Mouse (Mus musculus) intestine, embryonic 14.5 days (tissue): Measurements from ENCODE around the gene 1810013L24Rik. TPM values are rescaled to one million over a fixed set of nuclear protein-coding genes. Genes with fewer than 3 reads are reported as not detected.

Source experiments
- ATAC-seq: fragments of 200-750 bp; cut with Nextera tagmentation; replicated peaks from 2 replicates; pipeline ENCODE4 v1.8.0; 2017; ENCODE audit warnings: low read depth, moderate number of reproducible peaks, moderate TSS enrichment, moderate library complexity; ENCODE audit not compliant: low FRiP score, low TSS enrichment
- DNase-seq: peaks from one replicate; pipeline ENCODE4 v3.0.0-alpha.2; 2018; ENCODE audit warnings: low spot score
- H3K27ac ChIP-seq: fragments of 300-500 bp; sonication (generic); 2 replicates; pipeline ENCODE4 v1.5.1; 2014; ENCODE audit warnings: low read depth, mild to moderate bottlenecking, control low read depth
- H3K27me3 ChIP-seq: fragments of 300-500 bp; sonication (generic); replicated peaks from 2 replicates; pipeline ENCODE4 v1.6.1; 2014; ENCODE audit warnings: low read length, control low read depth; ENCODE audit not compliant: control insufficient read depth, insufficient read depth
- H3K36me3 ChIP-seq: fragments of 300-500 bp; sonication (generic); 2 replicates; pipeline ENCODE4 v1.6.1; 2014; ENCODE audit warnings: low read length, control low read depth; ENCODE audit not compliant: control insufficient read depth, insufficient read depth
- H3K4me1 ChIP-seq: fragments of 300-500 bp; sonication (generic); replicated peaks from 2 replicates; pipeline ENCODE4 v1.6.1; 2014; ENCODE audit warnings: low read length, control low read depth, mixed read lengths; ENCODE audit not compliant: control insufficient read depth, insufficient read depth
- H3K4me2 ChIP-seq: fragments of 300-500 bp; sonication (generic); 2 replicates; pipeline ENCODE4 v1.6.1; 2014; ENCODE audit warnings: low read length
- H3K4me3 ChIP-seq: fragments of 300-500 bp; sonication (generic); 2 replicates; pipeline ENCODE4 v1.5.1; 2014; ENCODE audit warnings: low read depth, low read length, control low read depth, mixed read lengths
- H3K9ac ChIP-seq: fragments of 300-500 bp; sonication (generic); 2 replicates; pipeline ENCODE4 v1.6.1; 2014; ENCODE audit warnings: mild to moderate bottlenecking, low read length
- H3K9me3 ChIP-seq: fragments of 300-500 bp; sonication (generic); 2 replicates; pipeline ENCODE4 v1.6.1; 2016; ENCODE audit warnings: low read length, control low read depth; ENCODE audit not compliant: control insufficient read depth
- WGBS: fragments of 180-500 bp; shearing (Covaris S2); extraction: QIAGEN DNeasy Blood & Tissue Kit; methylation state at CpG from one replicate; pipeline ENCODE4 v1.1.7; 2014; 5-methylcytosine and 5-hydroxymethylcytosine counted together
- polyA plus RNA-seq: library from polyadenylated mRNA; unstranded; fragments of >200 nt; fragmentation: Nextera tagmentation; extraction: Ambion mirVana; gene quantifications from 2 replicates; pipeline ENCODE4 v1.2.1, GENCODE M21; 2014

Gene 1810013L24Rik
- polyA plus RNA-seq, 1 experiment from 2014 or later: 14.3 TPM

- no peak overlapping the region for H3K4me3 ChIP-seq
- no peaks in the 10 kb centered on the region for H3K27me3 ChIP-seq
- H3K4me2 ChIP-seq: no peak overlapping the region
- H3K27ac ChIP-seq: no peak overlapping the region
- DNase-seq (no peak), ATAC-seq (no peak)
- no peaks in the 10 kb centered on the region for H3K4me1 ChIP-seq
- 89% methylated on average over 3 of the region's 3 CpGs for WGBS
- H3K9ac ChIP-seq: no peak overlapping the region
- no peaks in the 10 kb centered on the region for H3K9me3 ChIP-seq
- peaks cover 69% of the 10 kb centered on the region for H3K36me3 ChIP-seq
Observed at GRCm38 (mm10) chr16:8843580-8844175, 13.8 kb downstream of the 1810013L24Rik start.

- H3K27ac ChIP-seq: no peak overlapping the region
- no peak overlapping the region for H3K4me2 ChIP-seq
- no peak for ATAC-seq
- no peaks in the 10 kb centered on the region for H3K4me1 ChIP-seq
- no peaks in the 10 kb centered on the region for H3K27me3 ChIP-seq
- no peak overlapping the region for H3K4me3 ChIP-seq
- DNase-seq: no peak
- 80% methylated on average over 4 of the region's 4 CpGs for WGBS
- H3K9me3 ChIP-seq: no peaks in the 10 kb centered on the region
- no peak overlapping the region for H3K9ac ChIP-seq
- peaks cover 68% of the 10 kb centered on the region for H3K36me3 ChIP-seq
Observed at GRCm38 (mm10) chr16:8845986-8846385, 16.1 kb downstream of the 1810013L24Rik start.

GRCm38 (mm10) chr16:8848309-8849068 lies 18.6 kb downstream of the 1810013L24Rik start:
- WGBS: 83% methylated on average over 4 of the region's 4 CpGs
- Histone ChIP-seq H3K4me2 (no peak overlapping the region), H3K4me3 (no peak overlapping the region), H3K27ac (no peak overlapping the region), H3K9ac (no peak overlapping the region), H3K27me3 (no peaks in the 10 kb centered on the region), H3K9me3 (no peaks in the 10 kb centered on the region), H3K4me1 (no peaks in the 10 kb centered on the region), H3K36me3 (peaks cover 66% of the 10 kb centered on the region)
- DNase-seq: no peak
- no peak for ATAC-seq

- no peak for ATAC-seq
- no peak overlapping the region for H3K4me2 ChIP-seq
Observed at GRCm38 (mm10) chr16:8849929-8850328, 20.0 kb downstream of the 1810013L24Rik start.

GRCm38 (mm10) chr16:8855143-8855542 lies 25.2 kb downstream of the 1810013L24Rik start:
- 94% methylated on average over 2 of the region's 2 CpGs for WGBS
- H3K9me3 ChIP-seq: no peaks in the 10 kb centered on the region
- no peak overlapping the region for H3K9ac ChIP-seq
- H3K4me2 ChIP-seq: no peak overlapping the region
- H3K27ac ChIP-seq: no peak overlapping the region
- ATAC-seq (no peak), DNase-seq (no peak)
- no peak overlapping the region for H3K4me3 ChIP-seq
- H3K36me3 ChIP-seq: peaks cover 85% of the 10 kb centered on the region
- no peaks in the 10 kb centered on the region for H3K27me3 ChIP-seq
- no peaks in the 10 kb centered on the region for H3K4me1 ChIP-seq

More at GRCm38 (mm10) chr16:8849929-8850328, 20.0 kb downstream of the 1810013L24Rik start:
- H3K9ac ChIP-seq: no peak overlapping the region
- no peak overlapping the region for H3K27ac ChIP-seq
- H3K9me3 ChIP-seq: no peaks in the 10 kb centered on the region
- 67% methylated on average over 1 of the region's 1 CpGs for WGBS
- H3K4me3 ChIP-seq: no peak overlapping the region
- H3K4me1 ChIP-seq: no peaks in the 10 kb centered on the region
- peaks cover 64% of the 10 kb centered on the region for H3K36me3 ChIP-seq
- DNase-seq: no peak
- no peaks in the 10 kb centered on the region for H3K27me3 ChIP-seq

GRCm38 (mm10) chr16:8856820-8857219 lies 26.9 kb downstream of the 1810013L24Rik start:
- no peak overlapping the region for H3K4me3 ChIP-seq
- DNase-seq: no peak
- ATAC-seq: no peak
- WGBS: 78% methylated on average over 2 of the region's 2 CpGs
- no peaks in the 10 kb centered on the region for H3K9me3 ChIP-seq
- H3K9ac ChIP-seq: no peak overlapping the region
- H3K27me3 ChIP-seq: no peaks in the 10 kb centered on the region
- H3K4me1 ChIP-seq: no peaks in the 10 kb centered on the region
- H3K36me3 ChIP-seq: peaks cover 79% of the 10 kb centered on the region
- H3K27ac ChIP-seq: no peak overlapping the region
- no peak overlapping the region for H3K4me2 ChIP-seq

- DNase-seq (no peak), ATAC-seq (no peak)
- no peak overlapping the region for H3K4me2 ChIP-seq
- WGBS: 86% methylated on average over 5 of the region's 5 CpGs
- H3K9ac ChIP-seq: no peak overlapping the region
- H3K27ac ChIP-seq: no peak overlapping the region
- H3K4me1 ChIP-seq: peaks cover 8% of the 10 kb centered on the region
- H3K27me3 ChIP-seq: no peaks in the 10 kb centered on the region
- H3K9me3 ChIP-seq: no peaks in the 10 kb centered on the region
- no peak overlapping the region for H3K4me3 ChIP-seq
- H3K36me3 ChIP-seq: peaks cover 35% of the 10 kb centered on the region
Observed at GRCm38 (mm10) chr16:8862336-8862987, 32.6 kb downstream of the 1810013L24Rik start.

GRCm38 (mm10) chr16:8864223-8864631 lies 34.3 kb downstream of the 1810013L24Rik start:
- peak overlapping the region; percentile 11; the same call in 1 of the 2 replicates for H3K4me2 ChIP-seq
- ATAC-seq (peak; percentile 53; the same call in 1 of the 2 replicates), DNase-seq (no peak)
- H3K27me3 ChIP-seq: no peaks in the 10 kb centered on the region
- H3K9me3 ChIP-seq: no peaks in the 10 kb centered on the region
- peak overlapping the region; percentile 18; the same call in 1 of the 2 replicates for H3K27ac ChIP-seq
- no peak overlapping the region for H3K9ac ChIP-seq
- no peak overlapping the region for H3K4me3 ChIP-seq
- H3K4me1 ChIP-seq: peaks cover 8% of the 10 kb centered on the region
- H3K36me3 ChIP-seq: peaks cover 18% of the 10 kb centered on the region
- WGBS: 10% methylated on average over 4 of the region's 4 CpGs
